Comparison of ENCODE assay signal across 9 mouse cellular contexts in the genomic region with DNA sequence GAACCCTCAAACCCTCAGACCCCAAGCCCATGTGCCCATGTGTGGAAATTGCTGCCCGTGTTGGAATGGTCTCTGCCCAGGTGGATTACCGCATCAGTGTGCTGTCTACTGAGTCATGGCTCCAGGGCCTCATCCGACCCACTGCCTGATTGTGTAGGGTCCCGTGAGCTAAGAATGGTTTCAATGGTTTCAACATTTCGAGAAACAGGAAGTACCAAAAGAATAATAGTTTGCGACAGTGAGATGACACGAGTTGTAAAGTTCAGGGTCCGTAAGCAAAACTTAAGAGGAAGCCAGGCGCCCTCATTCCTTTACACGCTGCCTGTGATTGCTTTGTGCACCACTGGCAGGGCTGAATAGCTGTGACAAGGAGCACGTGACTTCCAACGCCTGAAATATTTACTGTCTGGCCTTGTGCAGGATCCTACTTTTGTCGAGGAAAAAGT. TPM values are rescaled to one million over a fixed set of nuclear protein-coding genes. Genes with fewer than 3 reads are reported as not detected.
A peak's percentile ranks its signal among the peaks of the same experiment; 100 is the strongest.
DNase-seq lines count a peak whose midpoint lies in the region; ATAC-seq and TF ChIP-seq lines count a peak whose summit lies in the region.
"Had no signal": no experiment of that assay in that cellular context is flagged by ENCODE, and none has a peak within 500 bp of the region (broad histone marks: within the 10 kb centered on the region; RNA-seq: fewer than 3 reads in every experiment).

No protein-coding gene starts in this region.

- no peak overlapping the region for H3K9ac ChIP-seq in midbrain, embryonic 15.5 days

- DNase-seq in left cerebral cortex, adult 2 months (ENCODE audit: extremely low spot score in 1 of 2, low spot score in 2 of 2): no peak
- no peak for DNase-seq in left cerebral cortex, adult 9 months (ENCODE audit: low spot score in 2 of 2)
- DNase-seq in gastrocnemius, adult 18-20 months (ENCODE audit: low spot score): no peak
- no peak for DNase-seq in cerebellum, postnatal 25 days

- no peaks in the 10 kb centered on the region for H3K36me3 ChIP-seq in midbrain, embryonic 15.5 days (replicated peaks)

- H3K27me3 ChIP-seq in midbrain, embryonic 15.5 days (replicated peaks): peaks cover 28% of the 10 kb centered on the region

- H3K4me2 ChIP-seq in midbrain, embryonic 15.5 days: peak overlapping the region; percentile 36; the same call in 1 of the 2 replicates

- peak overlapping the region; percentile 11; the same call in 1 of the 2 replicates for H3K4me3 ChIP-seq in left cerebral cortex, adult 2 months
- no peak overlapping the region for H3K4me3 ChIP-seq in midbrain, embryonic 15.5 days
- H3K4me3 ChIP-seq: myocyte had no signal

- H3K9me3 ChIP-seq in midbrain, embryonic 15.5 days: no peaks in the 10 kb centered on the region

- peaks cover 32% of the 10 kb centered on the region for H3K4me1 ChIP-seq in midbrain, embryonic 15.5 days

- intact Hi-C loops in left cerebral cortex, adult 2 months (cut with DNase I): no loop called here

- 36% methylated on average over 13 of the region's 13 CpGs for WGBS in midbrain, embryonic 15.5 days

- peak overlapping the region; percentile 89 for H3K27ac ChIP-seq in left cerebral cortex, adult 2 months
- peak overlapping the region; percentile 59; the same call in 1 of the 2 replicates for H3K27ac ChIP-seq in midbrain, embryonic 15.5 days

- ATAC-seq in common myeloid progenitor, adult 5-6 weeks (replicated peaks; ENCODE audit: low read depth, poor library complexity, severe bottlenecking): peak; percentile 76
- ATAC-seq in inflammation-experienced regulatory T-cells, adult 6 months: peak; percentile 29
- ATAC-seq in midbrain, embryonic 15.5 days (replicated peaks): peak; percentile 34; the same call in 1 of the 2 replicates
- no peak for ATAC-seq in cerebellum, adult (ENCODE audit: insufficient number of reproducible peaks, low FRiP score, low TSS enrichment)

- TF ChIP-seq CTCF in left cerebral cortex, adult 2 months (IDR thresholded peaks at IDR 0.05): no peak

RNA-seq across cellular contexts. Expression of a gene that starts 3.5 kb away (rescaled TPM):
- total RNA-seq in left cerebral cortex, adult 2 months (2021): 100 to 1,000 TPM; 553 to 561 TPM
- 102 and 117 TPM in 2 replicates for total RNA-seq in common myeloid progenitor, adult 5-6 weeks (2017)
- polyA plus RNA-seq in inflammation-experienced regulatory T-cells, adult 6 months (2017; shearing (Covaris generic)): 100 to 1,000 TPM in 2 of 3 experiments, 10 to 100 TPM in 1; 89.4 to 181 (median 130) TPM
- polyA plus RNA-seq in midbrain, embryonic 15.5 days (2015; fragmentation: Nextera tagmentation; extraction: Ambion mirVana): 32.2 and 36.1 TPM in 2 replicates
- total RNA-seq in gastrocnemius, adult 18-20 months (2021): 10 to 100 TPM; 29.0 to 32.7 TPM

RNA-seq across cellular contexts. Expression of a gene that starts 26.6 kb away (rescaled TPM):
- total RNA-seq in left cerebral cortex, adult 2 months (2021): not detected
- 0.49 and 1.5 TPM in 2 replicates for total RNA-seq in common myeloid progenitor, adult 5-6 weeks (2017)
- 1 to 10 TPM in 1 of 3 experiments, under 1 TPM in 2; 0.78 to 1.8 (median 0.83) TPM for polyA plus RNA-seq in inflammation-experienced regulatory T-cells, adult 6 months (2017; shearing (Covaris generic))
- polyA plus RNA-seq in midbrain, embryonic 15.5 days (2015; fragmentation: Nextera tagmentation; extraction: Ambion mirVana): 0.20 and 0.31 TPM in 2 replicates
- total RNA-seq in gastrocnemius, adult 18-20 months (2021): not detected

RNA-seq across cellular contexts. Expression of a gene that starts 40.0 kb away (rescaled TPM):
- 10 to 100 TPM; 16.5 to 21.5 TPM for total RNA-seq in left cerebral cortex, adult 2 months (2021)
- total RNA-seq in common myeloid progenitor, adult 5-6 weeks (2017): 0.44 TPM in 1 of 2 replicates, not detected in the other
- polyA plus RNA-seq in inflammation-experienced regulatory T-cells, adult 6 months (2017; shearing (Covaris generic)): 1 to 10 TPM; 1.5 to 2.2 (median 1.5) TPM
- polyA plus RNA-seq in midbrain, embryonic 15.5 days (2015; fragmentation: Nextera tagmentation; extraction: Ambion mirVana): 132 and 158 TPM in 2 replicates
- 1 to 10 TPM in 1 of 2 experiments, under 1 TPM in 1; 0.82 to 1.7 TPM for total RNA-seq in gastrocnemius, adult 18-20 months (2021)

RNA-seq across cellular contexts. Expression of a gene that starts 45.1 kb away (rescaled TPM):
- total RNA-seq in left cerebral cortex, adult 2 months (2021): 10 to 100 TPM; 47.9 to 59.9 TPM
- total RNA-seq in common myeloid progenitor, adult 5-6 weeks (2017): 0.96 TPM in 1 of 2 replicates, not detected in the other
- polyA plus RNA-seq in inflammation-experienced regulatory T-cells, adult 6 months (2017; shearing (Covaris generic)): 1 to 10 TPM in 1 of 3 experiments, under 1 TPM in 1, not detected in 1; 0.23 to 1.9 TPM
- polyA plus RNA-seq in midbrain, embryonic 15.5 days (2015; fragmentation: Nextera tagmentation; extraction: Ambion mirVana): 0.57 and 0.66 TPM in 2 replicates
- not detected for total RNA-seq in gastrocnemius, adult 18-20 months (2021)

RNA-seq across cellular contexts. Expression of a gene that starts 52.2 kb away (rescaled TPM):
- 1 to 10 TPM; 2.3 TPM for total RNA-seq in left cerebral cortex, adult 2 months (2021)
- 0.78 TPM in 1 of 2 replicates, not detected in the other for total RNA-seq in common myeloid progenitor, adult 5-6 weeks (2017)
- 1 to 10 TPM in 2 of 3 experiments, under 1 TPM in 1; 0.92 to 1.7 (median 1.1) TPM for polyA plus RNA-seq in inflammation-experienced regulatory T-cells, adult 6 months (2017; shearing (Covaris generic))
- polyA plus RNA-seq in midbrain, embryonic 15.5 days (2015; fragmentation: Nextera tagmentation; extraction: Ambion mirVana): 1.6 TPM in 2 replicates
- total RNA-seq in gastrocnemius, adult 18-20 months (2021): 1 to 10 TPM; 3.0 to 4.5 TPM

Comparison
In these comparisons a context has a peak if more than half of its experiments do, and no peak if none do; other contexts are left out.
1. RNA of a gene that starts 40.0 kb away (total RNA-seq): 16.5 to 21.5 TPM in left cerebral cortex, adult 2 months; 0.82 to 1.7 TPM in gastrocnemius, adult 18-20 months and 0.44 TPM in common myeloid progenitor, adult 5-6 weeks; every median in the first group is over 4 times any median in the second.